Mouse (Mus musculus) intestine, embryonic 15.5 days (tissue): ENCODE measurements around the gene Tnfrsf25. TPM values are rescaled to one million over a fixed set of nuclear protein-coding genes. Genes with fewer than 3 reads are reported as not detected.

Source experiments
- ATAC-seq: fragments of 200-750 bp; cut with Nextera tagmentation; 2 replicates; pipeline ENCODE4 v1.8.0; 2017; ENCODE audit warnings: moderate TSS enrichment, moderate library complexity
- H3K27ac ChIP-seq: fragments of 300-500 bp; sonication (generic); 2 replicates; pipeline ENCODE4 v1.5.1; 2015; ENCODE audit warnings: mild to moderate bottlenecking, inconsistent platforms
- H3K27me3 ChIP-seq: fragments of 300-500 bp; sonication (generic); replicated peaks from 2 replicates; pipeline ENCODE4 v1.6.1; 2015; ENCODE audit warnings: inconsistent platforms
- H3K36me3 ChIP-seq: fragments of 300-500 bp; sonication (generic); 2 replicates; pipeline ENCODE4 v1.6.1; 2015; ENCODE audit warnings: inconsistent platforms
- H3K4me1 ChIP-seq: fragments of 300-500 bp; sonication (generic); replicated peaks from 2 replicates; pipeline ENCODE4 v1.6.1; 2015; ENCODE audit warnings: inconsistent platforms
- H3K4me2 ChIP-seq: fragments of 300-500 bp; sonication (generic); replicated peaks from 2 replicates; pipeline ENCODE4 v1.6.1; 2015; ENCODE audit warnings: mild to moderate bottlenecking, inconsistent platforms
- H3K4me3 ChIP-seq: fragments of 300-500 bp; sonication (generic); replicated peaks from 2 replicates; pipeline ENCODE4 v1.5.1; 2015; ENCODE audit warnings: inconsistent platforms
- H3K9ac ChIP-seq: fragments of 300-500 bp; sonication (generic); 2 replicates; pipeline ENCODE4 v1.6.1; 2015; ENCODE audit warnings: inconsistent platforms
- H3K9me3 ChIP-seq: fragments of 300-500 bp; sonication (generic); 2 replicates; pipeline ENCODE4 v1.6.1; 2016; ENCODE audit warnings: inconsistent platforms
- WGBS: fragments of 180-500 bp; shearing (Covaris S2); methylation state at CpG from one replicate; pipeline ENCODE4 v1.1.7; 2015; 5-methylcytosine and 5-hydroxymethylcytosine counted together
- polyA plus RNA-seq: library from polyadenylated mRNA; unstranded; fragments of >200 nt; fragmentation: Nextera tagmentation; extraction: Ambion mirVana; gene quantifications from 2 replicates; pipeline ENCODE4 v1.2.1, GENCODE M21; 2015

Tnfrsf25 gene
- polyA plus RNA-seq, 1 experiment from 2014 or later, result 1.5 TPM

DNA sequence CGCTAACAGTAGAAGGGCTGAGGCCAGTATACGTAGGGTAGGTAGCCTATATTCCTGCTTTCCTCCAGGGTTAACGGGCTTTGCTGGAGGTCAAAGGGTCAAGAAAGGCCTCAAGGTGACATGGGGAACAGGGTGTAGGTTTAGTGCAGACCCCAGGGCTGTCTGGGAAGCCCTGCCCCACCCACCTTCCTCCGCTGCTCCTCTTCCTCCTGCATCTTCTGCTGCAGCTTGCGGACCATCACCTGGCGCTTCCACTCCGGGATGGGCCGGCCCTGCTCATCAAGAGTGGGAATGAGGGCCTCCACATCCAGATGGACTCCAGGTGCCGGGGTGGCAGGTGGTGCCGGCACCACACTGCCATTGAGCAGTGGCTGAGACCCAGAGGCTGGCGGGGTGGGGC, 12.2 kb downstream of the Tnfrsf25 start:
- Histone ChIP-seq H3K4me2 (peak overlapping the region; percentile 92; the same call in 1 of the 2 replicates), H3K9me3 (no peaks in the 10 kb centered on the region), H3K36me3 (no peaks in the 10 kb centered on the region), H3K27me3 (peaks cover 97% of the 10 kb centered on the region), H3K9ac (no peak overlapping the region), H3K27ac (no peak overlapping the region), H3K4me3 (no peak overlapping the region; the same call in 1 of the 2 replicates), H3K4me1 (peaks cover 56% of the 10 kb centered on the region)
- 82% methylated on average over 11 of the region's 11 CpGs for WGBS
- no peak for ATAC-seq

DNA sequence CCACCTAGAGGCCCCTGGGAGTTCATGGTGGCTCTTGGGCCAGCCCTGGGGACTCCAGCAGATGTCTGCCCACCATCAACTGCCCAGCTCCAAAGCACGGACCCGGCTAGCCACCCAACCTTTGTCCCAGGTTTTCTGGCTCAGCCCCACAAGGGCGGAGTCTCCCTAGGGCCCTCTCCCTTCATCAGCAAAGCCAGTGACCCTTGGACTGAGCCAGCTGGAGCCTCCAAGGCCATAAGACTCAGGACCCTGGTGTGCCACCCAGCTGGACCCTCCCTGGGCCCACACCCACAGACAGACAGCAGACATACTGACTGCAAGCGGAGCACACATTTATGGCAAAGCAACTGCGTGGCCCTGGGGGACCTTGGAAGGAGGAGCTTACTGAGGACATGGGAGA, 13.1 kb downstream of the Tnfrsf25 start:
- peak; percentile 13; the same call in 1 of the 2 replicates for ATAC-seq
- Histone ChIP-seq H3K9ac (no peak overlapping the region), H3K4me3 (0 out of 2 replicates have a peak overlapping the region, but pooled peaks have one; percentile 9), H3K4me2 (peak overlapping the region; percentile 92), H3K36me3 (no peaks in the 10 kb centered on the region), H3K4me1 (peaks cover 58% of the 10 kb centered on the region), H3K9me3 (no peaks in the 10 kb centered on the region), H3K27ac (no peak overlapping the region), H3K27me3 (peaks cover 97% of the 10 kb centered on the region)
- 45% methylated on average over 5 of the region's 5 CpGs for WGBS

DNA sequence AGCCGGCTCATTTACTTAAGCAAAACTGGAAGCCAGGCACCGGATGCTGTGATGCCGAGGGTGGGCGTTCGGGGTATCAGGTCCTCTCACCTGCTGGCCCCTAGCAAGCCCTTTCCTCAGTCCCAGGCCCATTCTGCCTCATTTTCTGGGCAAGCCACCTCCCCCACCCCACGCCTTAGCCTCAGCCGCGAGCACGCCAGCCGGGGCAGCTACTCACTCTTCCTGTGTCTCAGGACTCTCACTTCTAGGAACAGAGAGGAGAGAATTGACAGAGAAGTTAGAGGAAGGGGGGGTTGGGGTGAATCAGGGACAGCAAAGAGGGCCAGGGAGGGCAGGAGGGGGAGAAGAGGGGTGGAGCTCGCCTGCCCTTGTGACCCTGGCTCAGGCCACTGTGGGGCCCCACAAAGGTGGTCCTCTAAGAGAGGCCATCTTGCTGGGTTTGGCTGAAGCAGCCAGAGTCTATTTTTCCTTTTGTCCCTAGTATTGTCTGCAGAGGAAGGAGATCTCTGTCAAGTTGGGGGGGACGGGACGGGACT, 13.7 kb downstream of the Tnfrsf25 start:
- Histone ChIP-seq H3K9me3 (no peaks in the 10 kb centered on the region), H3K9ac (peak overlapping the region; percentile 8; the same call in 1 of the 2 replicates), H3K4me3 (peak overlapping the region; percentile 9; the same call in 1 of the 2 replicates), H3K27me3 (peaks cover 94% of the 10 kb centered on the region), H3K4me1 (peaks cover 58% of the 10 kb centered on the region), H3K36me3 (no peaks in the 10 kb centered on the region), H3K4me2 (peak overlapping the region; percentile 92), H3K27ac (no peak overlapping the region)
- ATAC-seq, result no peak
- WGBS, result 38% methylated on average over 13 of the region's 13 CpGs

DNA sequence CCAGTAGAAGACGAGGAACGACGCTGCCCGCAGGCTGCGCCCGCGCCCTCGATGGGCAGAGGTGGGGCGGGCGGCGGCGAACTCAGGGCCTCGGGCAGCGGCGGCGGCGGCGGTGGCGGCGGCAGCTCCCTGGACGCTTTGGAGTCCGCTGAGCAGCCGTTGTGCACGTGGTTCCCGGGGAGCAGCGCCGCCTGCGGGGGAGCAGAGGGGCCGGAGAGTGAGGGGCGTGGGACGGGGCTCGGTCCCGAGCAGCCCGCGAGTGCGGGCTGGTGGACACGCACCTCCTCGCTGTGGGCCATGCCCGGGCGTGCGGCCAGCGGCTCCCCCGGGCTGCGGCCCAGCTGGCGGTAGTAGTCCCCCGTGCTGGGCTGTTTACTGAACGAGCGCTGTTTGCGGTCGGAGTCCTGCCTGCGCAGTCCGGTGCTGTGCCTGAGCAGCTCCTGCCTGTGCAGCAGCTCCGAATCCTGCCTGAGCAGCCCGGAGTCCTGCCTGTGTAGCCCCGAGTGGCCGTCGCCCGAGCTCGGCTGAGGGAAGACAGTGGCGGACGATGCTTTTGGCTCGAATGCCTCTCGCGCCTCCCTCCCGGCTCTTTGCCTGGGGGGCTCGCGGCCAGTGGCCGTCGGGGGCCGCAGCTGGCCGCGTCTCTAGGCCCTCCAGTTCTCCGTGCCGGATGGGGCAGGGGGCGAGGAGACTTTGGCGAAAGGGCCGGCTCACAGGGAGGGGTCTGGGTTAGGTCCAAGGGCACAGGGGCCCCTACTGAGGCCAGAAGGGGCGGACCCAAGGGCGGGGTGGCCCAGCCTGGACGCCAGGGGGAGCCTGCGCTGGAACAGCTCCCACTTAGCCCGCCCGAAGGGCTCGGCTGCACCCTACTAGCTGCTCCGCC, 15.3 kb downstream of the Tnfrsf25 start:
- Histone ChIP-seq H3K4me1 (peaks cover 54% of the 10 kb centered on the region), H3K27ac (peak overlapping the region; percentile 72)

DNA sequence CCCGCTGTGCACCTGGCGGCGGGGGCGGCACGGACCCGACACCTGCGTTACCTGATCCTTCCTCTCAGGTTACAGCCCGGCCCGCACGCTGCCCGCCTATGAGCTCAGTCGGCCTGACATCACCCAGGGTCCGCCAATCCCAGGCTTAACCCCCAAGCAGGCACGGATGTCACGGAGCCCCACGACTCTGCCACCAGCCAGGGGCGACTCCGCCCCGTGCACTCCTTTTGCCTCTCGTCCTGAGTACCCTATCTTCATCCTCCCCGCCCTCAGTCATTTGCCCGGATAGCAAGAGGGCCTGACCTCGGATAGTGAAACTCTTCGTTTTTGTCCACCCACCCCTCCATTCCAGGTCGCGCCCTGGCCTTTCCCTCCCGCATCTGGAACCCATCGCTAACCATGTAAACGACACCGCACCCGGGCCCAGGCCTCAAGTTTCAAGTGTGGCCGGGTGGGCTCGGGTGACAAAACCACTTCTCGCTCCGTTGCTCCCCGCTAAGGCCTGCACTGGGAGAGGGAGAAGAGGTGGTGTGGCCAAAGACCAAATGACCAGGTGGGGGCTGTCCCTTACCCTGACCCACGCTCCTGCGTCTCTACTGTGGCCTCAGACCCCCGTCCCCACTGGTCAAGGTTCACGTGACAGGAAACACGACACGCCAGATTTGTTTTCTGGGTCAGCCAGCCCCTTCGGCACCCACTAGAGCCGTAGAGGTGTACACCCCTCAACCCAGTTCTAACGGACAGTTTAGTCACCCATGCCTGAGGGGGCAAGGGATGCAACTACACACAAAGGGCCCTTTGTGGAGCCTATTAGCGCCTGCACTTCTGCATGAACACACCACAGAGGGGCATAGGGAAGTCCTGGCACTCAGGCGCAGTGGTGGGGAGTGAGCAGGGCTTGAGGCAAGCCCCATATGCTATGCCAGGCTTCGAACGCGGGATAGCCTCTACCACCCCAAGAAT, 16.4 kb downstream of the Tnfrsf25 start:
- 0 out of 2 replicates have a peak overlapping the region, but pooled peaks have one; percentile 72 for H3K27ac ChIP-seq
- H3K4me2 ChIP-seq, result peak overlapping the region; percentile 92
- H3K4me3 ChIP-seq, result peak overlapping the region; percentile 52
- WGBS, result 8% methylated on average over 50 of the region's 50 CpGs
- H3K36me3 ChIP-seq, result no peaks in the 10 kb centered on the region
- H3K4me1 ChIP-seq, result peaks cover 46% of the 10 kb centered on the region
- H3K9me3 ChIP-seq, result no peaks in the 10 kb centered on the region
- H3K9ac ChIP-seq, result peak overlapping the region; percentile 55
- peaks cover 73% of the 10 kb centered on the region for H3K27me3 ChIP-seq
- peak; percentile 54 for ATAC-seq

More for the DNA sequence above, 15.3 kb downstream of the Tnfrsf25 start:
- H3K36me3 ChIP-seq, result no peaks in the 10 kb centered on the region
- peak overlapping the region; percentile 52 for H3K4me3 ChIP-seq
- H3K9me3 ChIP-seq, result no peaks in the 10 kb centered on the region
- H3K9ac ChIP-seq, result peak overlapping the region; percentile 55
- WGBS, result under 1% methylated on average over 82 of the region's 85 CpGs
- peak; percentile 84 for ATAC-seq
- peak overlapping the region; percentile 92 for H3K4me2 ChIP-seq
- H3K27me3 ChIP-seq, result peaks cover 84% of the 10 kb centered on the region

DNA sequence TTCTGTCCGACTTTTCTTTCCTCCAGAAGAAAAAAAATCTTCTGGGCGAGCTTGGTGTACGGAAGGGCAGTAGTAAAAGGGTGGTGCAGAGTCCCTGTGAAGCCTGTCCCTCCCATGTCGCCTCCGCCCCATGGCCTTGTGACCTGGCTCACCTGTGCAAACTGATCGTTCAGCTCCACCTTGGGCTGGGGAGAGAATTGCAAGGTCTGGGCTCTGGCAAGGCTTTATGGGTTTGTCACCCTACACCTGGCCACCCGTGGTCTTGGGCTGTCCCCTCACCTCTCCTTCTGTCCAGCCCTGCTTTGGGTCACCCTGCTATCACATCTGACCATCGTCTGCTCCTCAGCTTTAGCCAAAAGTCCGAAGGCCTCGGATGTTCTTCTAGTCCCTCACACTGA, 17.0 kb downstream of the Tnfrsf25 start:
- peaks cover 46% of the 10 kb centered on the region for H3K4me1 ChIP-seq
- H3K27ac ChIP-seq, result 0 out of 2 replicates have a peak overlapping the region, but pooled peaks have one; percentile 11
- no peak overlapping the region for H3K4me3 ChIP-seq
- 24% methylated on average over 10 of the region's 10 CpGs for WGBS
- H3K9me3 ChIP-seq, result no peaks in the 10 kb centered on the region
- peak overlapping the region; percentile 92 for H3K4me2 ChIP-seq
- no peaks in the 10 kb centered on the region for H3K36me3 ChIP-seq
- H3K27me3 ChIP-seq, result peaks cover 66% of the 10 kb centered on the region
- H3K9ac ChIP-seq, result no peak overlapping the region
- ATAC-seq, result peak; percentile 32

DNA sequence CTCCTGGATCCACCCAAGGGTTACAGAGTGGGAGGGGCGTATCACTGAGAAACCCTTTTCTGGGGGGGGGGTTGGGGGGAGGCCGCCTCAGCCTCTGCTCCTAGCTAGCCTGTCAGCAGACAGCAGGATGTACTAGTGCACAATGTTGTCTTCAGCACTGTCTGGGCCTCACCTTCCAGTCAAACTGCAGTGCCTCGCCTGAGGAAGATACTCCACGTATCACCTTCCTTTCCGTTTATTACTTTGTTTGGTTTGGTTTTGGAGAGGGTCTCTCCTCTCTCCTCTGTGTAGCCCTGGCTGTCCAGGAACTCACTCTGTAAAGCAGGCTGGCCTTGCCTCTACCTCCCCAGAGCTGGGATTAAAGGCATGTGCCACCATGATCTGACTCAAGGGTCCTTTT, 17.5 kb downstream of the Tnfrsf25 start:
- H3K4me2 ChIP-seq, result no peak overlapping the region
- H3K27ac ChIP-seq, result no peak overlapping the region
- H3K27me3 ChIP-seq, result peaks cover 62% of the 10 kb centered on the region
- no peak overlapping the region for H3K4me3 ChIP-seq
- peaks cover 47% of the 10 kb centered on the region for H3K4me1 ChIP-seq
- 42% methylated on average over 5 of the region's 5 CpGs for WGBS
- H3K9ac ChIP-seq, result no peak overlapping the region
- no peaks in the 10 kb centered on the region for H3K36me3 ChIP-seq
- no peak for ATAC-seq
- no peaks in the 10 kb centered on the region for H3K9me3 ChIP-seq

DNA sequence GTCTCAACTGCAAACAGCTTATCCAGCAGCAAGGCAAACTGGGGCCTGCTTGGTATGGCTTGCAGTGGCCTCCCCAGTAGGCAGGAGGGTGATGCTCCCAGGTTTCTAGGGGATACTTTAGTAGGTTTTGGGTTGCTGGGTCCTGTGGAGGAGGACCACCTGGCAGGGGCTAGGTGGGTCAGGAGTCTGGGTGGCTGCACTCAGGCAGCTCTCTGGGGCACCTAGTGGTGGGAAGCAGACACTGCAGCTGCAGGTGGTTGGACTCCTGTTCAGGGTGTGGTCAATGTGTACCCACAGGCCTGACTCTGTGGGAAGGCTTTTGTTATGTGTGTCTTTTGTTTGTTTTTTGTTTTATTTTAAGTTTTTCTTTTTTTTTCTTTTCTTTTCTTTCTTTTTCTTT, 18.8 kb downstream of the Tnfrsf25 start:
- Histone ChIP-seq H3K9ac (no peak overlapping the region), H3K4me1 (peaks cover 47% of the 10 kb centered on the region), H3K4me2 (no peak overlapping the region), H3K9me3 (no peaks in the 10 kb centered on the region), H3K27ac (no peak overlapping the region), H3K27me3 (peaks cover 49% of the 10 kb centered on the region), H3K36me3 (no peaks in the 10 kb centered on the region), H3K4me3 (no peak overlapping the region)
- no peak for ATAC-seq

DNA sequence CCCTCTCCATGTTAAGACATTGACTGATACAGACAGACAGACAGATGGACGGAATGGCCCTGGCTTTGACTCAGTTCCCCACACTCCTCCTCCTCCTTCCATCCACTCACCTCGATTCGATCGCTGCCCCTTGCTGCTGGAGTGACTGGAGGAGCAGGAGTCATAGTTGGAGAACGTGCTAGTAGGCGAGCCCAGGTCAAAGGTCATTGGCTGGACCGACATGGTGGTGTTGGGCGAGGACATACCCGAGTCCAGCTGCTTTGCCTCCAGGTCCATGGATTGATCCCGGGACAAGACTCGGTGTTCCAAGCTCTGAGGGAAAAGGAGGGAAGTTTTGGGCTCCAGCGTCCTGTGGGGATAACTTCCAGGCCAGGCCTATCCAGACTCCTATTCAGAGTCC, 19.6 kb downstream of the Tnfrsf25 start:
- 74% methylated on average over 12 of the region's 12 CpGs for WGBS
- ATAC-seq, result no peak
- Histone ChIP-seq H3K27ac (no peak overlapping the region), H3K4me3 (no peak overlapping the region), H3K36me3 (no peaks in the 10 kb centered on the region), H3K9ac (no peak overlapping the region), H3K27me3 (peaks cover 40% of the 10 kb centered on the region), H3K4me2 (no peak overlapping the region), H3K4me1 (peaks cover 40% of the 10 kb centered on the region), H3K9me3 (no peaks in the 10 kb centered on the region)

DNA sequence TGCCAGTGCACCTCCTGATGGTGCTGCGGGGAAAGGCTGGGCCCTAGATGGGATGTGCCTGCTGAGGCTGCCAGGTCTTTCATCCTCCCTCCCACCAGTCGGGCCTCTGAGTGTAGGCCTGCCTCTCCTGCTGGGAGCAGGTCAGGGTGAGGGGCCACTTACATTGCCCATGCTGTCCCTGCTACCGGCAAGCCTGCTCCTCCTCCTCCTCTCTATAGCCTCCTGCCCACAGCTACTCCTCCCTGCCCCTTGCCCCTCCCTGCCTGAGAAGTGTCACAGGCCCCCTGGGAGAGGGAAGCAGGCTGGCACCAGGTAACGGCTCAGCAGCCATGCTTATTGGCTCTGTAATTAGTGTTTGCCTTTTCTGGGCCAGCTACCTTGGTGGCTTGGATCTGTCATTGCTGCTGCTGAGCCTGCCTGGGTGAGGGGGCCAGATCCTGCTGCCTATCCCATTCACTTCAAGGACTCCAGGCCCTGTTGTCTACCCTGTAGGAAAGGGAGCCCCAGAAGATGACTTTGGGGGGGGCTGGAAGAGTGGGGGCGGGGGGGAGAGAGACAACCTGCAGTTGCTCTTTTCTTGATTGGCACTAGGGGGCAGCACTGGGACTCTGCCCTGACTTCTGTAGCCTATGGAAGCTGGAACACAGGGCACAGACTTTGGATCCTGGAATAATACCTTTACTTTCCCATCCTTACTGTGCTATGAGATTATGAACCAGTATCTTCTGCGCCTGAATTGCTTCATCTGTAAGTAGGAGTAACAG, 20.6 kb downstream of the Tnfrsf25 start:
- Histone ChIP-seq H3K9me3 (no peaks in the 10 kb centered on the region), H3K27me3 (peaks cover 31% of the 10 kb centered on the region), H3K4me3 (no peak overlapping the region), H3K27ac (no peak overlapping the region), H3K4me1 (peaks cover 30% of the 10 kb centered on the region), H3K9ac (no peak overlapping the region), H3K36me3 (no peaks in the 10 kb centered on the region), H3K4me2 (no peak overlapping the region)
- ATAC-seq, result no peak
- WGBS, result 37% methylated on average over 6 of the region's 6 CpGs

DNA sequence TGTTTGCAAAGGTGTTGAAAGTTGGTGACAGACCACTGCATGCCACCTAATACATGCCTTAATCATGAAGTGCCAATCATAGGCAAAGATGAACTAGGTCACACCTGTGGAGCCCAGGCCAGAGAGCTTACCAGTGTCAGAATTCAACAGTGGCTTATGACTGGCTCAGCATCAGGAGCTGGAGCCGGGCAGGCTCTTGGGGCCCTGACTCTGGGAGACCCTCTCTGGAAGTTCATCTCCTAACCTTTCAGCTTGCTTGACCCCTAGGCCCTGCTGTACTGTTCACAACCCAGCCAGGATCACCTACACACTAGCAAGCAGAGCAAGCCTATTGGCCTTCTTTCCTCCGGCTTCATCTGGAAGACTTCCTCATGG, 21.1 kb downstream of the Tnfrsf25 start:
- no peak overlapping the region for H3K27ac ChIP-seq
- H3K9ac ChIP-seq, result no peak overlapping the region
- H3K4me1 ChIP-seq, result peaks cover 25% of the 10 kb centered on the region
- no peaks in the 10 kb centered on the region for H3K9me3 ChIP-seq
- H3K36me3 ChIP-seq, result no peaks in the 10 kb centered on the region
- no peak overlapping the region for H3K4me3 ChIP-seq
- ATAC-seq, result no peak
- no peak overlapping the region for H3K4me2 ChIP-seq
- WGBS, result 95% methylated on average over 2 of the region's 2 CpGs
- peaks cover 25% of the 10 kb centered on the region for H3K27me3 ChIP-seq
